Mouse (Mus musculus): Measurements from ENCODE around the gene Syt14.

Gene Syt14

GRCm38 (mm10) chr1:192864440-192864839 is 171.1 kb downstream of the Syt14 start:
- no peak for DNase-seq (ENCODE audit: low read depth, low spot score)

- DNase-seq (ENCODE audit: low read depth, low spot score) = no peak
These were observed 174.1 kb downstream of the Syt14 start for GRCm38 (mm10) chr1:192861305-192861960.

- DNase-seq (ENCODE audit: low read depth, low spot score) = no peak
These were observed 175.3 kb downstream of the Syt14 start for GRCm38 (mm10) chr1:192860273-192860672.

GRCm38 (mm10) chr1:192857582-192857981 is 178.0 kb downstream of the Syt14 start:
- no peak for DNase-seq (ENCODE audit: low read depth, low spot score)

GRCm38 (mm10) chr1:192856931-192857330 is 178.6 kb downstream of the Syt14 start:
- DNase-seq (ENCODE audit: low read depth, low spot score) = no peak

- DNase-seq (ENCODE audit: low read depth, low spot score) = peak; percentile 15
These were observed 179.2 kb downstream of the Syt14 start for GRCm38 (mm10) chr1:192856411-192856810.

GRCm38 (mm10) chr1:192855474-192856230 is 179.9 kb downstream of the Syt14 start, which contains the start of gene Sertad4:
Sertad4 (minus strand) TSS chr1:192855756.
- peak; percentile 70 for DNase-seq (ENCODE audit: low read depth, low spot score)

- peak; percentile 54 for DNase-seq (ENCODE audit: low read depth, low spot score)
These were observed 180.7 kb downstream of the Syt14 start for GRCm38 (mm10) chr1:192854819-192855271.

- peak; percentile 12 for DNase-seq (ENCODE audit: low read depth, low spot score)
These were observed 181.4 kb downstream of the Syt14 start for GRCm38 (mm10) chr1:192853988-192854818.

GRCm38 (mm10) chr1:192853429-192853828 is 182.1 kb downstream of the Syt14 start:
- no peak for DNase-seq (ENCODE audit: low read depth, low spot score)

- no peak for DNase-seq (ENCODE audit: low read depth, low spot score)
These were observed 183.5 kb downstream of the Syt14 start for GRCm38 (mm10) chr1:192852047-192852446.

- no peak for DNase-seq (ENCODE audit: low read depth, low spot score)
These were observed 183.9 kb downstream of the Syt14 start for GRCm38 (mm10) chr1:192851640-192852039.

GRCm38 (mm10) chr1:192851126-192851525 is 184.4 kb downstream of the Syt14 start:
- DNase-seq (ENCODE audit: low read depth, low spot score) = no peak

GRCm38 (mm10) chr1:192849616-192850015 is 186.0 kb downstream of the Syt14 start:
- DNase-seq (ENCODE audit: low read depth, low spot score) = no peak

- DNase-seq (ENCODE audit: low read depth, low spot score) = no peak
These were observed 188.3 kb downstream of the Syt14 start for GRCm38 (mm10) chr1:192847254-192847653.
